Mouse (Mus musculus): Measurements from ENCODE around the gene Cotl1.

- TF ChIP-seq EP300 (IDR thresholded peaks at IDR 0.05) (no peak), CTCF (IDR thresholded peaks at IDR 0.05) (no peak)
These were observed 62.1 kb downstream of the Cotl1 start, which contains the start of gene Tldc1 for GRCm38 (mm10) chr8:119778263-119778662.
